Mouse (Mus musculus): ENCODE data around the gene Mn1. TPM values are rescaled to one million over a fixed set of nuclear protein-coding genes. Genes with fewer than 3 reads are reported as not detected.

Mn1 gene
- polyA plus RNA-seq, 1 experiment, result 1.1 TPM

DNA sequence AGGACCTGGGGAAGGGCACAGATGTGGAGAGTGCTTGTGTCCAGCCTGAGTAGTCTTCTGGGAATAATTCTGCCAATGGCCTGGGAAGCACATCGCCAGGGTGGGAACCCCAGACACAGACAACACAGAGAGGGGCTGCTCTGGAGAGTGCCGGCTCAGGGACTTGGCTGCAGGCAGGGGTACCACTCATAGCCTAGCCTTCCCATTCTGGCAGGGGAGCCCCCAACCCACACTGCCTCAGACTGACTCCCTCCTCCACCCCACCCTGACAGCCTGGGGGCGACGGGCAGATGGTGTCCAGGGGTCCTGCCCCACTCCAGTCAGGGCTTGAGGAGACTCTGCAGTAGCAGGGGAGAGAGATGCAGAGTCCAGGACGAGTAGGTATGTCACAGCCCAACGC lies 41.5 kb downstream of the Mn1 start:
- TF ChIP-seq POLR2A (IDR thresholded peaks at IDR 0.05; ENCODE audit: low read depth, low read length) (no peak), CTCF (conservative IDR thresholded peaks at IDR 0.05; ENCODE audit: insufficient read depth, insufficient read length, low read depth, low read length) (no peak)
- no peaks in the 10 kb centered on the region for H3K4me1 ChIP-seq (ENCODE audit: control insufficient read depth, insufficient read depth, low read length)
- H3K36me3 ChIP-seq (ENCODE audit: control insufficient read depth, insufficient read depth, low read length), result no peaks in the 10 kb centered on the region
- WGBS, result 76% methylated on average over 6 of the region's 6 CpGs
- no peaks in the 10 kb centered on the region for H3K27me3 ChIP-seq (replicated peaks; ENCODE audit: control insufficient read depth, insufficient read depth, low read length)
- DNase-seq, result no peak
- no peak overlapping the region for H3K27ac ChIP-seq (ENCODE audit: insufficient read depth, low read depth, low read length)
- H3K4me3 ChIP-seq (ENCODE audit: insufficient read depth, low read depth, low read length), result no peak overlapping the region

DNA sequence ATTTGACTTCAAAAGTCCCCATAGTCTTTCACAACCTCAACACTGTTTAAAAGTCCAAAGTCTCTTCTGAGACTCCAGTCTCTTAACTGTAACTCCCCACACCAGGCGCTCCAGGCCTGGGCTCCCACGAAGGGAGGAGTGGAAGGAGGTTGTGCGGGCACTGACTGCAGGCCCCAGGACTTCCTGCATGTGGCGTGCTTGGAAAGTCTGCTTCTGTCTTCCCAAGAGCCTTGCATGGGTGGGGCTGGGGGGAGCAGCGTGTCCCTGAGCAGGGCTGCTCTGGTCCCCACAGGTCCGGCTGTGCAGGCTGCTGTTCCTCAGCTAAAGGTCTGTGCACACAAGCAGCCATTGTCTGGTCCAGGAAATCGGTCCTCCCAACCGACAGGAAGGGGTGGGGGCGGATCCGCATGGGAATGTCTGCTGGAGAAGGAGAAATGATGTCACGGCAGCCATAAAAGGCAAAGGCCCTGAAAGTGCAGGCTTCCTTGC lies 48.7 kb downstream of the Mn1 start:
- 44% methylated on average over 11 of the region's 11 CpGs for WGBS
- no peaks in the 10 kb centered on the region for H3K4me1 ChIP-seq (ENCODE audit: control insufficient read depth, insufficient read depth, low read length)
- TF ChIP-seq CTCF (conservative IDR thresholded peaks at IDR 0.05; ENCODE audit: insufficient read depth, insufficient read length, low read depth, low read length) (no peak), POLR2A (IDR thresholded peaks at IDR 0.05; ENCODE audit: low read depth, low read length) (no peak)
- no peaks in the 10 kb centered on the region for H3K36me3 ChIP-seq (ENCODE audit: control insufficient read depth, insufficient read depth, low read length)
- H3K27me3 ChIP-seq (replicated peaks; ENCODE audit: control insufficient read depth, insufficient read depth, low read length), result no peaks in the 10 kb centered on the region
- no peak overlapping the region for H3K4me3 ChIP-seq (ENCODE audit: insufficient read depth, low read depth, low read length)
- DNase-seq, result peak; percentile 81
- peak overlapping the region; percentile 65 for H3K27ac ChIP-seq (ENCODE audit: insufficient read depth, low read depth, low read length)

DNA sequence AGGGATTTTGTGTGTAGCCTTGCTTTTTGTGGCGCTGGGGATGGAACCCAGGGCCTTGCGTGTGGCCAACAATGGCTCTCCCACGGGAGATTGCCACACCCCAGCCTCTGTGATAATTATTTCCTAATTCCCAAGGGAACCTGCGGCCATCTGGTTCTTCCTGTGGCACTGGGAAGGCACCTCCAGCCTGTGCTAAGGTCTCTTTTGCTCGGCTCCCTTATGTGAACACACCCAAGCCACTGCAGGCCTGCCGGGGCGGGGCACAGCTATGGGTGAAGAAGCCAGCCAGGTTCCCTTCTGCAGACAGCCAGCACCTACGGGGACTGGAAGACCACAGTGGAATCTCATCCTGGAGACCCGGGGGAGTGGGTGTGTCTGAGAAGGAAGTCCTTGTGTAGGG lies 49.3 kb downstream of the Mn1 start:
- WGBS, result 64% methylated on average over 9 of the region's 9 CpGs
- DNase-seq, result peak; percentile 28
- H3K4me3 ChIP-seq (ENCODE audit: insufficient read depth, low read depth, low read length), result no peak overlapping the region
- no peaks in the 10 kb centered on the region for H3K36me3 ChIP-seq (ENCODE audit: control insufficient read depth, insufficient read depth, low read length)
- TF ChIP-seq CTCF (conservative IDR thresholded peaks at IDR 0.05; ENCODE audit: insufficient read depth, insufficient read length, low read depth, low read length) (no peak), POLR2A (IDR thresholded peaks at IDR 0.05; ENCODE audit: low read depth, low read length) (no peak)
- H3K4me1 ChIP-seq (ENCODE audit: control insufficient read depth, insufficient read depth, low read length), result no peaks in the 10 kb centered on the region
- no peaks in the 10 kb centered on the region for H3K27me3 ChIP-seq (replicated peaks; ENCODE audit: control insufficient read depth, insufficient read depth, low read length)
- no peak overlapping the region for H3K27ac ChIP-seq (ENCODE audit: insufficient read depth, low read depth, low read length)

DNA sequence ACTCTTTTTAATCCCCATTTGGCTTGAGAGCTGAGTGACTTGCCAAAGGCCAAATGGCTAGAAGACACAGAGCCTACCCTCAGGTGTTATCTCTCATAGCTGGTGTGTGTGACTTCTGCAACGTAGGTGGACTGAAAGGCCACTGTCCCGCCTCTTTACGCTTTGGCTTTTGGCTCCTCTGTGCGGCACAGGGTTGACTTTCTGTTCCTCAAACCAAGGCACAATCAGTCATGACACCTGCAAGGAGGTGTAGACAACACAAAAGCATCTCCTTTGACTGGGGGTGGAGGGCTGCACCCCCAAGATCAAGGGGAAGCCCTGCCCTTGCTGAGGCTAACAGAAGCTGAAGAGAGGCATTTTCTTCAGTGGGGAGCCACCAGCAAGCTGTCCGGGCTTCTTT lies 50.5 kb downstream of the Mn1 start:
- Histone ChIP-seq H3K27ac (ENCODE audit: insufficient read depth, low read depth, low read length) (no peak overlapping the region), H3K4me1 (ENCODE audit: control insufficient read depth, insufficient read depth, low read length) (no peaks in the 10 kb centered on the region), H3K36me3 (ENCODE audit: control insufficient read depth, insufficient read depth, low read length) (no peaks in the 10 kb centered on the region), H3K27me3 (replicated peaks; ENCODE audit: control insufficient read depth, insufficient read depth, low read length) (no peaks in the 10 kb centered on the region), H3K4me3 (ENCODE audit: insufficient read depth, low read depth, low read length) (no peak overlapping the region)
- TF ChIP-seq CTCF (conservative IDR thresholded peaks at IDR 0.05; ENCODE audit: insufficient read depth, insufficient read length, low read depth, low read length) (no peak), POLR2A (IDR thresholded peaks at IDR 0.05; ENCODE audit: low read depth, low read length) (no peak)
- DNase-seq, result no peak
- whole genome bisulfite sequencing, result 57% methylated on average over 5 of the region's 5 CpGs

DNA sequence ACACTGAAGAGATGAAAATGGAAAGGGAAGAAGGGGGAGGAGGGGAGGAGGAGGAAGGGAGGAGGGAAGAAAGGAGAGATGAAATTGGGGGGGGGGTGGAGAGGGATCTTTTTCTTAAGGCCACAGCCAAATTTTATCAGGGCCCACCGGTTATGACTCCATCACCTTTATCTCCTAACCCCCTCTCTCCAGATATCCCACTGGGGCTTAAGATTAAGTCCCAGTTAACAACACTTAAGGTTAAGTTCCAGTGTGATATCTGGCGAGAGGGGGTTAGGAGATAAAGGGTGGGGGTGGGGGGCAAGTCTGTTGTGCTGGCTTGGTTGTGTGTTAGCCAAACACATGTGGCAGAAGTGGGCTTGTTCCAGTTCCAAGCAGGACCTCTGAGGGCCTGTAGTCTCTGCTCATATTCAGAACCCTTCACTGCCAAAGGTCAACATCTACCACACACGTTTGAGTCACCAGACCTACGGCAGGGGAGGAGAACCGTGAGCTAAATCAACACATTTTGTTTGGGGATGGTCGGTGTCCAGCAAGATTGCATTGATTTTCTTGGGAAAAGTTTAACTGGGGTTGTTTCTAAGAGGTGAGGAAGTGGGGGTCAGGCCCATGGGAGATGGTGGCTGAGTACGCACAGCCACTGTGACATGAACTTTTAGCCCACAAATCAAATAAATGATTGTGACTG lies 52.2 kb downstream of the Mn1 start:
- H3K27me3 ChIP-seq (replicated peaks; ENCODE audit: control insufficient read depth, insufficient read depth, low read length), result no peaks in the 10 kb centered on the region
- H3K36me3 ChIP-seq (ENCODE audit: control insufficient read depth, insufficient read depth, low read length), result no peaks in the 10 kb centered on the region
- no peak for TF ChIP-seq POLR2A (IDR thresholded peaks at IDR 0.05; ENCODE audit: low read depth, low read length)
- TF ChIP-seq CTCF (conservative IDR thresholded peaks at IDR 0.05; ENCODE audit: insufficient read depth, insufficient read length, low read depth, low read length), result no peak
- DNase-seq, result no peak
- 65% methylated on average over 7 of the region's 7 CpGs for WGBS
- H3K4me1 ChIP-seq (ENCODE audit: control insufficient read depth, insufficient read depth, low read length), result no peaks in the 10 kb centered on the region
- no peak overlapping the region for H3K27ac ChIP-seq (ENCODE audit: insufficient read depth, low read depth, low read length)
- no peak overlapping the region for H3K4me3 ChIP-seq (ENCODE audit: insufficient read depth, low read depth, low read length)

DNA sequence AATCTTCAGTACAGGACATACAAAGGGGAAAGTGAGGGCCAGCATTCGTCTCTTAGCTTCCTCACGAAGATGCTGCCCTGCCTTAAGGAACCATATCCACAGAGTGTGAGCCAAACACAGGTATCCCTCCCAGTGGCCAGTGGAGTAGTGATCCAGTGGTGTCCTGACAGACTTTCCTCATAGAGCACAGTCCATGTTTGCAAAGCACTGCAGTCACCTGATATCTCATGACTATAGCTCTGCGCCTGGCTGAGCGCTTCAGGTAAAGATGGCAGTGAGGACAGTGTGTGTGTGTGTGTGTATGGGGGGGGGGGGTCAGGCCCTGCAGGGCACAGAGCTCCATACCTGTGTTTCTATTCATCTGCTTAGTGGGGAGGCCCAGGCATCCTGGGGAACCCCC lies 53.7 kb downstream of the Mn1 start:
- no peak for DNase-seq
- H3K27ac ChIP-seq (ENCODE audit: insufficient read depth, low read depth, low read length), result no peak overlapping the region
- H3K27me3 ChIP-seq (replicated peaks; ENCODE audit: control insufficient read depth, insufficient read depth, low read length), result no peaks in the 10 kb centered on the region
- H3K36me3 ChIP-seq (ENCODE audit: control insufficient read depth, insufficient read depth, low read length), result no peaks in the 10 kb centered on the region
- WGBS, result 82% methylated on average over 4 of the region's 4 CpGs
- no peaks in the 10 kb centered on the region for H3K4me1 ChIP-seq (ENCODE audit: control insufficient read depth, insufficient read depth, low read length)
- TF ChIP-seq POLR2A (IDR thresholded peaks at IDR 0.05; ENCODE audit: low read depth, low read length) (no peak), CTCF (conservative IDR thresholded peaks at IDR 0.05; ENCODE audit: insufficient read depth, insufficient read length, low read depth, low read length) (no peak)
- no peak overlapping the region for H3K4me3 ChIP-seq (ENCODE audit: insufficient read depth, low read depth, low read length)

DNA sequence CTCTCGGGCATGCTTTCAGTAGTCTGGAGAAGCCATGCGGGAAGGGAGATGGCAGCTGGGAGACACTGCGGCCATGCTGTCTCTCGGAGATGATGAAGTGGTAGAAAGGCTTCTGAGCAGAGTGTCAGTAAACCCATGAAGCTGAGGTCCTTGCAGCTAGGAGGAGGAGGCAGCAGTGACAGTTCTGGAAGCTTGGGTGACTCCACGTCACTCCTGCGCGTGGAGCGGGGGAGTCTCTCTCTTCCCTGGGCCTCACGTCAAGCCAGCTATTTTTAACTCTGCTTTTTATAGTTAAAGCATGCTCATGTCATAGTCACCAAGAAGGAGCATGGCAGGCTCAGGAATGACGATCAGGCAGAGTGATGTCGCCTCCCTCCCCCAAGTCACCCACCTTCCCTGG lies 56.3 kb downstream of the Mn1 start:
- H3K27ac ChIP-seq (ENCODE audit: insufficient read depth, low read depth, low read length), result no peak overlapping the region
- WGBS, result 50% methylated on average over 11 of the region's 11 CpGs
- H3K36me3 ChIP-seq (ENCODE audit: control insufficient read depth, insufficient read depth, low read length), result no peaks in the 10 kb centered on the region
- no peak for TF ChIP-seq CTCF (conservative IDR thresholded peaks at IDR 0.05; ENCODE audit: insufficient read depth, insufficient read length, low read depth, low read length)
- TF ChIP-seq POLR2A (IDR thresholded peaks at IDR 0.05; ENCODE audit: low read depth, low read length), result no peak
- H3K4me3 ChIP-seq (ENCODE audit: insufficient read depth, low read depth, low read length), result no peak overlapping the region
- no peak for DNase-seq
- no peaks in the 10 kb centered on the region for H3K4me1 ChIP-seq (ENCODE audit: control insufficient read depth, insufficient read depth, low read length)
- no peaks in the 10 kb centered on the region for H3K27me3 ChIP-seq (replicated peaks; ENCODE audit: control insufficient read depth, insufficient read depth, low read length)

All from kidney, adult 2 months (tissue).